Mouse (Mus musculus): ENCODE results near the gene Snx7.

DNA sequence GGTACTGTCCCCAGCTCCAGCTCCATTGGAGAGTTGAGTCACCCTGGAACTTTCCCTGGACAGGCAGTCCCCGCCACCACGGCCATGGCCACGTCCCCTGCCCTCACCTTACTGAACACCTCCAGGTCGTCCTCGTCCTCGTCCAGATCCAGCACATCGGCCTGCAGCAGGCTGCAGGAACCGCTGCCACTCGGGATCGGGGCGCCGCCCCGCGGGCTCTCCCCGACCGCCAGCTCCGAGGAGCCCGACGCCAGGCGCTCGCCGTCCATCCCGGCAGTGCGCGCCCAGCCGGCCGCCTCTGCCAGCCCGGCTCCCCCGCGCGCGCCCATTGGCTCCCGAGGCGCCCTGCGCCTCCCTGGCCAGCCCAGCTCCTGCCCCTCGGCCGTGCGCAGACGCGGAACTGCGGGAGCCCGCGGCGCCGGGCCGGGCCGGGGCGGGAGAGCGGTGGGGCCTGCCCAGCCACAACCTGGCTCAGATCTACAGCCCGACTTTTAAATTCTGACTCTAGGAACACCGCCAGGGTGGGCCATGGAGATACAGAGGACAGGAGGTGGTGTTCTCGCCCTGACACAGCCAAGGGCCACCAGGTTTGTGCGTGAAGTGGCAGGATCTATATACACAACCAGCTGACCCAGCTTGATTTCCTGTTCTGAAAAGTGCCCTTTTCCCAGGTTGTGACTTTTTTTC lies at the start of gene Snx7:
- TF ChIP-seq EP300 (IDR thresholded peaks at IDR 0.05; ENCODE audit: insufficient read depth, low read depth, low read length) (0 out of 2 replicates have a peak, but pooled peaks have one; percentile 20), POLR2A (IDR thresholded peaks at IDR 0.05; ENCODE audit: insufficient read depth, low read depth, low read length) (peak; percentile 83), CTCF (IDR thresholded peaks at IDR 0.05) (peak; percentile 45)
